Mouse (Mus musculus) lung, adult 10 weeks (tissue): ENCODE data around the gene 1700123O20Rik. TPM values are rescaled to one million over a fixed set of nuclear protein-coding genes. Genes with fewer than 3 reads are reported as not detected.

Source experiments
- polyA plus RNA-seq: library from polyadenylated mRNA; stranded (reverse); fragments of 350-450 nt; fragmentation: Illumina TruSeq; extraction: RNeasy Lipid Tissue Mini Kit (QIAGEN cat#74804); gene quantifications from one replicate; pipeline ENCODE4 v1.2.3, GENCODE M21; 2014; ENCODE audit warnings: low read depth, low replicate concordance; ENCODE audit not compliant: insufficient read depth

1700123O20Rik gene
- polyA plus RNA-seq: 34.3 TPM

DNA sequence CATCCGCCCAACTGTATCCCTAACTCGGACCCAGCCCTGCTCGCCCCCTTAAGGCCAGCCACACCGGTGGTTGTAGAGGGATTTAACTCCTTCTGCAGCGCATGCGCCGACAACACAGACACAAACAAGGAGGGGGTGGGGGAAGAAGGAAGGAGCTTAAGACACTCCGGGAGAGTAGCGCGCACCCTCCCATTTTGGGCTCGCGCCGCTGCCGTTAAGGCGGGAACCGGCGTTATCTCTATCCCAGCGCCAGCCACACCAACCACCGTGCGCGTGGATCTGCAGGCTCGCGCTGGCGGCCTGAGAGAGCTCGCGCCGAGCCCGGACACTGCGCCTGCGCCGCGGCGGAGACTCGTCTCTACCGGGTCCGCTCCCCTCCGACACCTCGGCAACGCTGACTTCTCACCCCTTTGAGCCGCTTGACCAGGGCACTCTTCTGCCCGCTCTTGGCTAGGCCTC lies at the start of gene 1700123O20Rik:
TSS of gene 1700123O20Rik (plus strand) at position 154 of the 459 bp plus-strand sequence.

DNA sequence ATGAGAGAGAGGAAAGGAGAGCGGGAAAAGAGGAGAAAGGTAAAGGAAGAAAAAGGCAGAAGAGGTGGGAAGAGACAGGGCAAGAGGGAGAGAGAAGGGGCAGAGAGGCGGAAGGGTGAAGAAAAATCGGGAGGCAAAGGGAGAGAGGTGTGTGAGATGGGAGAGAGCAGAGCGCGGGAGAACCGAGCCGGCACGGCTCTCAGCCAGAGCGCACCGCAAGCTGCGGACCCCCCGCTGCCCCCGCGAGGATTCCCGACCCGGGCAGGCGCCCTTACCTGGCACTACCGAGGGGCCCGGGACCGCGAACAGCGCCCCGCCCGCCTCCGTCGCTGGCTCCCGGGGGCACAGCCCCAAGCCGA lies 45.1 kb upstream of the 1700123O20Rik start, which contains the start of gene Gm17606:
TSS of gene Gm17606 (plus strand) at position 7 of the 359 bp plus-strand sequence.

DNA sequence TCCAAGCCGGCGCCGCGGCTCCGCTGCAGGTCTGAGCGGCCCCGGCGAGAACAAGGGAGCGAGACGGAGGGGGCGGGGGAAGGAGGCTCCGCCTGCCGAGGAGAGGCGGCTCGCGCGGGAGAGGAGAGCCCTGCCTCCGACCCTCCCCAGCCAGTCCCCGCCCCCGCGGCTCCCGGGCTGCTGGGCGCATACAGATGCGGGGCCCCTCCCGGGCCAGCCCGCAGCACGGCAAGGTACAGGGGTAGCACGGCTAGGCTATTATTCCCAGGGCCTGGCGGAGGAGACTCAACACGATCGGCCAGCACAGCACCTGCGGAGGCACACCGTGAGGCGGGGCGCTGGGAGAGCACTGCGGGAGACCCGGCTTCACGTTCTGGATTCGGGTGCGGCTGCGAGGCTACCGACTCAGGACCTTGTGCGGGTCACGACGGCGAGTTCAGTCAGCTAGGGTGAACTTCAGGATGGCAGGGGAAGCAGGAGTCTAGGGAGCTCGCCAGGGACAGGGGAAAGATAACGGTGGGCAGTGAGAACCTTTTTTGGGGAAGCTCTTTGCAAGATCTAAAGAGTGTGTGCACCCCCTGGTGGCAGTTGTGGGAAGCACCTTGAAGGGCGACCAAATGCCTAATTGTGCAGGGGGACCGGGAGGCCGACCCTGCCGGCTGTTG lies 44.6 kb upstream of the 1700123O20Rik start, which contains the start of gene Cdh24:
TSS of gene Cdh24 (minus strand) at position 60 of the 665 bp plus-strand sequence.

DNA sequence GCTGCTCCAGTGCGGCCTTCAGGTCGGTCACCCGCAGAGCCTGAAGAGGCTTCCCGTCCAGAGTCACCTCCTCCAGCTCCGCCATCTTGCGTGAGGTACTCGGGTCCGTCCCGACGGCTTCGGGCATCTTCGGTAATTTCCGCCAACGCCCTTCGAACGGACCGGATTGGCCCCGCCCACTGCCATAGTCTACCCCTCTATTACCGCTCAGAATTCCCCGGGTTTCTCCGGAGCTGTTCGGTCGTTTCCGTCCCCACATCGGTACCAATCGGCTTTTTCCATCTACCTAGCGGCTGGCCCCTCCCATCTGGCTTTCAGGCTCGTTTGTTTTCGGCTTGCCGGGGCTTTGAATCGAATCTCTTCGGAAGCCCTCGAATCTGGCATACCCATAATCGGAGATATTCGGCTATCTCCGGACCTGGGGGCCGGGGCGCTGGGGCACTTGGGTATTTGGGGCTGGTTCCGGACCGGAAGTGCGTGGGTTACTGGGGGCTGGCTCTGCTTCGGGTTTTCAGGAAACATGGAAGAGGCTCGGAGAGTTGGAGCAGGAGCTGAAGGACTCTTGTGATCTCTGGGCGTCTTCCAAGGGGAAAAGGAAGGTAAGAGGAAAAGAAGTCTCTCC lies 617 bp downstream of the 1700123O20Rik start, which contains the start of gene Acin1:
TSS of gene Acin1 (minus strand) at position 410 of the 622 bp plus-strand sequence.

DNA sequence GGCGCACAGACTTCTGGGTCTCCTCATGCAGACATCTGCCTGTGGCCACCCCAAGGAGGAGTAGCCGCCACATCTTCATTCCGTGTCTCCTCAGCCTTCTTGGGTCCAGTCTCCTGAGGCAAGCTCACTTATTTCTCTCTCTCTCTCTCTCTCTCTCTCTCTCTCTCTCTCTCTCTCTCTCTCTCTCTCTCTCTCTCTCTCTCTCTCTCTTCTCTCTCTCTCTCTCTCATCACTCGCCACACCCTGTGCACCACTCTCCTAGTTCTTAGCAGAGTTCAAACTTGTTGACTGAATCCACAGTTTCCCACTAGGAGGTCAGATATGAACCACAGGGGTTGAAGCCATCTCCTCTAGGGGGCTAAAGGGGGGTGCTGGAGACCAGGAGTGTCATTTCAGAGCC lies 12.7 kb downstream of the 1700123O20Rik start, which contains the start of gene Gm29776:
TSS of gene Gm29776 (minus strand) at position 101 of the 400 bp plus-strand sequence.

DNA sequence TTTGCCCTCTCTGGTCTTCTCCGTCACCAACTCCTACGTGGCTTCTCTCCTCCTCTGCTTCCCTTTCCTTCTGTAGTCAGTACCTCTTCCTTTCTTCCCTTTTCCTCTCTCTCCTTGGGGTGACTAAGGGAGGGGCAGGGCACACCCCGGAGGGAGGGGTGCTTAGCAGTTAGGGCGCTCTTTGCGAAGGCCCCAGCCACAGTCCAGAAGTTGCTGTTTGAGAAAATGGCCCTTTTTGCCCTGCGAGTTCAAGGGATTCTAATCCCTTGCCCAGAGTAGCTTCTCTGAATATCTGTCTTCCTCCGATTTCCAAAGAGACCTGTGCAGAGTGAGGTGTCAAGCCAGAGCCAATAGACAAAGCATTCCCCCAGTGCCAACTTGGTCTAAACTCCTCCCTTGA lies 26.1 kb downstream of the 1700123O20Rik start, which contains the start of gene Cebpe:
TSS of gene Cebpe (minus strand) at position 101 of the 400 bp plus-strand sequence.

Other genes with a start within 250 kb of the 1700123O20Rik start
- 45.8 TPM for gene Lrp10, start 222.1 kb upstream of the 1700123O20Rik start, polyA plus RNA-seq
- 1.6 TPM for gene Rem2, start 210.1 kb upstream of the 1700123O20Rik start, polyA plus RNA-seq
- gene Prmt5, start 168.7 kb upstream of the 1700123O20Rik start, polyA plus RNA-seq: 15.0 TPM
- gene Haus4, start 131.6 kb upstream of the 1700123O20Rik start, polyA plus RNA-seq: 7.2 TPM
- 19.3 TPM for gene Ajuba, start 108.7 kb upstream of the 1700123O20Rik start, polyA plus RNA-seq
- 2.7 TPM for gene 4931414P19Rik, start 80.2 kb upstream of the 1700123O20Rik start, polyA plus RNA-seq
- 185 TPM for gene Psmb5, start 68.2 kb upstream of the 1700123O20Rik start, polyA plus RNA-seq
- gene Psmb11, start 64.8 kb upstream of the 1700123O20Rik start, polyA plus RNA-seq: not detected
- gene Gm17606, start 45.3 kb upstream of the 1700123O20Rik start, polyA plus RNA-seq: not detected
- gene Cdh24, start 44.9 kb upstream of the 1700123O20Rik start, polyA plus RNA-seq: 0.46 TPM
- 54.6 TPM for gene Acin1, start 715 bp downstream of the 1700123O20Rik start, polyA plus RNA-seq
- 0.12 TPM for gene Gm29776, start 12.6 kb downstream of the 1700123O20Rik start, polyA plus RNA-seq
- 0.77 TPM for gene Cebpe, start 26.0 kb downstream of the 1700123O20Rik start, polyA plus RNA-seq
- 1.4 TPM for gene Slc7a8, start 95.7 kb downstream of the 1700123O20Rik start, polyA plus RNA-seq
- not detected for gene Rnf212b, start 127.9 kb downstream of the 1700123O20Rik start, polyA plus RNA-seq
- gene Homez, start 184.7 kb downstream of the 1700123O20Rik start, polyA plus RNA-seq: 2.8 TPM
- gene Ppp1r3e, start 191.3 kb downstream of the 1700123O20Rik start, polyA plus RNA-seq: 8.1 TPM
- gene Bcl2l2, start 197.2 kb downstream of the 1700123O20Rik start, polyA plus RNA-seq: 36.2 TPM
- gene Gm20521, start 197.2 kb downstream of the 1700123O20Rik start, polyA plus RNA-seq: not detected
- 89.4 TPM for gene Pabpn1, start 206.3 kb downstream of the 1700123O20Rik start, polyA plus RNA-seq
- gene Slc22a17, start 226.9 kb downstream of the 1700123O20Rik start, polyA plus RNA-seq: 9.3 TPM
- 3.3 TPM for gene Efs, start 239.9 kb downstream of the 1700123O20Rik start, polyA plus RNA-seq
- not detected for gene Il25, start 246.5 kb downstream of the 1700123O20Rik start, polyA plus RNA-seq